Mouse (Mus musculus) forebrain, embryonic 11.5 days (tissue): ENCODE data around the gene Dio1. TPM values are rescaled to one million over a fixed set of nuclear protein-coding genes. Genes with fewer than 3 reads are reported as not detected.

Experiments
- ATAC-seq: fragments of 200-750 bp; cut with Nextera tagmentation; replicated peaks from 2 replicates; pipeline ENCODE4 v1.8.0; 2017; ENCODE audit warnings: moderate TSS enrichment; ENCODE audit not compliant: low FRiP score
- DNase-seq: peaks from one replicate; pipeline ENCODE4 v3.0.0-alpha.2; 2017; ENCODE audit warnings: low spot score
- H3K27ac ChIP-seq: fragments of 300-500 bp; sonication (generic); 2 replicates; pipeline ENCODE4 v1.5.1; 2014; ENCODE audit warnings: low read depth, low read length
- H3K27me3 ChIP-seq: fragments of 300-500 bp; sonication (generic); 2 replicates; pipeline ENCODE4 v1.6.1; 2014; ENCODE audit warnings: mild to moderate bottlenecking, low read length, mixed read lengths; ENCODE audit not compliant: control insufficient read depth, insufficient read depth
- H3K36me3 ChIP-seq: fragments of 300-500 bp; sonication (generic); 2 replicates; pipeline ENCODE4 v1.6.1; 2014; ENCODE audit warnings: mild to moderate bottlenecking, low read length, moderate library complexity, mixed read lengths; ENCODE audit not compliant: control insufficient read depth, insufficient read depth
- H3K4me1 ChIP-seq: fragments of 300-500 bp; sonication (generic); replicated peaks from 2 replicates; pipeline ENCODE4 v1.6.1; 2014; ENCODE audit warnings: low read length, mixed read lengths; ENCODE audit not compliant: control insufficient read depth, insufficient read depth
- H3K4me2 ChIP-seq: fragments of 300-500 bp; sonication (generic); 2 replicates; pipeline ENCODE4 v1.6.1; 2014; ENCODE audit warnings: low read depth, mild to moderate bottlenecking, low read length, moderate library complexity, mixed read lengths; ENCODE audit not compliant: severe bottlenecking
- H3K4me3 ChIP-seq: fragments of 300-500 bp; sonication (generic); 2 replicates; pipeline ENCODE4 v1.5.1; 2014; ENCODE audit warnings: low read depth, low read length
- H3K9ac ChIP-seq: fragments of 300-500 bp; sonication (generic); 2 replicates; pipeline ENCODE4 v1.6.1; 2014; ENCODE audit warnings: low read length
- H3K9me3 ChIP-seq: fragments of 300-500 bp; sonication (generic); 2 replicates; pipeline ENCODE4 v1.6.1; 2016; ENCODE audit warnings: low read length, mixed read lengths; ENCODE audit not compliant: control insufficient read depth
- WGBS: fragments of 180-500 bp; shearing (Covaris S2); extraction: QIAGEN DNeasy Blood & Tissue Kit; methylation state at CpG from one replicate; pipeline ENCODE4 v1.1.7; 2014; 5-methylcytosine and 5-hydroxymethylcytosine counted together
- polyA plus RNA-seq: library from polyadenylated mRNA; unstranded; fragments of >200 nt; fragmentation: Nextera tagmentation; extraction: Ambion mirVana; gene quantifications from 2 replicates; pipeline ENCODE4 v1.2.1, GENCODE M21; 2014

Dio1 gene
- not detected in 2 replicates for polyA plus RNA-seq

DNA sequence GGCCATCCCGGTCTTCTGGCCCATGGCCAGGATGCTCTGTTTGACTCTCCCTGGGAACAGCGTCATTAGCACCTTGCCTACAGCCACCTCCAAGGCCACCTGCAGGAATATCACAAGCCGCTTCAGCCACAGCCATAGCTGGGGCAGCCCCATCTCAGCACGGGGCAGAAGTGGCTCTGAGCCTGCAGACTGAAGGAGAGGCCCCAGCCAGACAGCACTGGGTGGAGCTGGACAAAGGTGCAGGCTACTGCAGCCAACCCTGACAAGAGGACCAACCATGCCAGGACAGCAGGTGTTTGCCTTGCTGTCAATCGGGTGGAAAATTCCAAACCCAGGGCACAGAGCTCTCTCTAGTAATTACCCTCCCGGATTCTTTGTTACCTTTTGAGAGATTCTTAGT lies at the start of gene Dio1:
Gene Dio1 (minus strand): TSS at position 204 of the 400 bp plus-strand sequence.
- WGBS = 57% methylated on average over 6 of the region's 6 CpGs
- DNase-seq (no peak), ATAC-seq (no peak)
- no peak within 1 kb of the TSS for H3K9ac ChIP-seq
- no peaks in the 10 kb centered on the region for H3K36me3 ChIP-seq
- H3K4me1 ChIP-seq = no peaks in the 10 kb centered on the region
- H3K9me3 ChIP-seq = no peaks in the 10 kb centered on the region
- no peaks in the 10 kb centered on the region for H3K27me3 ChIP-seq
- H3K4me3 ChIP-seq = no peak within 1 kb of the TSS
- no peak within 1 kb of the TSS for H3K4me2 ChIP-seq
- no peak within 1 kb of the TSS for H3K27ac ChIP-seq

GRCm38 (mm10) chr4:107354543-107354942 lies 47.6 kb upstream of the Dio1 start:
- H3K4me3 ChIP-seq = no peak overlapping the region
- H3K4me1 ChIP-seq = no peaks in the 10 kb centered on the region
- no peaks in the 10 kb centered on the region for H3K27me3 ChIP-seq
- DNase-seq (no peak), ATAC-seq (no peak)
- H3K9ac ChIP-seq = no peak overlapping the region
- H3K4me2 ChIP-seq = no peak overlapping the region
- no peaks in the 10 kb centered on the region for H3K9me3 ChIP-seq
- WGBS = 71% methylated on average over 4 of the region's 4 CpGs
- H3K27ac ChIP-seq = no peak overlapping the region
- H3K36me3 ChIP-seq = no peaks in the 10 kb centered on the region

- DNase-seq = no peak
- Histone ChIP-seq H3K4me3 (no peak overlapping the region), H3K27ac (no peak overlapping the region), H3K4me2 (no peak overlapping the region), H3K9ac (no peak overlapping the region), H3K4me1 (no peaks in the 10 kb centered on the region), H3K36me3 (no peaks in the 10 kb centered on the region), H3K9me3 (no peaks in the 10 kb centered on the region), H3K27me3 (no peaks in the 10 kb centered on the region)
- no peak for ATAC-seq
- WGBS = 85% methylated on average over 5 of the region's 5 CpGs
Observed at GRCm38 (mm10) chr4:107354126-107354525, 47.2 kb upstream of the Dio1 start.

GRCm38 (mm10) chr4:107353612-107354011 lies 46.6 kb upstream of the Dio1 start:
- Histone ChIP-seq H3K27ac (no peak overlapping the region), H3K4me1 (no peaks in the 10 kb centered on the region), H3K27me3 (no peaks in the 10 kb centered on the region), H3K9ac (no peak overlapping the region), H3K36me3 (no peaks in the 10 kb centered on the region), H3K9me3 (no peaks in the 10 kb centered on the region), H3K4me3 (no peak overlapping the region), H3K4me2 (no peak overlapping the region)
- DNase-seq (no peak), ATAC-seq (no peak)
- WGBS = 81% methylated on average over 3 of the region's 3 CpGs

- Histone ChIP-seq H3K4me1 (no peaks in the 10 kb centered on the region), H3K9ac (no peak overlapping the region), H3K9me3 (no peaks in the 10 kb centered on the region), H3K36me3 (no peaks in the 10 kb centered on the region), H3K27ac (no peak overlapping the region), H3K4me2 (no peak overlapping the region), H3K4me3 (no peak overlapping the region), H3K27me3 (no peaks in the 10 kb centered on the region)
- DNase-seq = no peak
- ATAC-seq = no peak
Observed at GRCm38 (mm10) chr4:107351368-107351767, 44.4 kb upstream of the Dio1 start.

- 67% methylated on average over 8 of the region's 8 CpGs for WGBS
Observed at GRCm38 (mm10) chr4:107349311-107350008, 42.5 kb upstream of the Dio1 start.

GRCm38 (mm10) chr4:107348529-107349310 lies 41.8 kb upstream of the Dio1 start:
- H3K4me1 ChIP-seq = no peaks in the 10 kb centered on the region
- no peaks in the 10 kb centered on the region for H3K36me3 ChIP-seq
- 84% methylated on average over 20 of the region's 20 CpGs for WGBS
- no peak overlapping the region for H3K27ac ChIP-seq
- no peak overlapping the region for H3K4me3 ChIP-seq
- DNase-seq = no peak
- H3K27me3 ChIP-seq = no peaks in the 10 kb centered on the region
- no peak overlapping the region for H3K4me2 ChIP-seq
- ATAC-seq = no peak
- H3K9ac ChIP-seq = no peak overlapping the region
- no peaks in the 10 kb centered on the region for H3K9me3 ChIP-seq

More at GRCm38 (mm10) chr4:107349311-107350008, 42.5 kb upstream of the Dio1 start:
- ATAC-seq = no peak
- Histone ChIP-seq H3K27me3 (no peaks in the 10 kb centered on the region), H3K4me3 (no peak overlapping the region), H3K36me3 (no peaks in the 10 kb centered on the region), H3K9me3 (no peaks in the 10 kb centered on the region), H3K4me1 (no peaks in the 10 kb centered on the region), H3K27ac (no peak overlapping the region), H3K9ac (no peak overlapping the region), H3K4me2 (no peak overlapping the region)
- no peak for DNase-seq

DNA sequence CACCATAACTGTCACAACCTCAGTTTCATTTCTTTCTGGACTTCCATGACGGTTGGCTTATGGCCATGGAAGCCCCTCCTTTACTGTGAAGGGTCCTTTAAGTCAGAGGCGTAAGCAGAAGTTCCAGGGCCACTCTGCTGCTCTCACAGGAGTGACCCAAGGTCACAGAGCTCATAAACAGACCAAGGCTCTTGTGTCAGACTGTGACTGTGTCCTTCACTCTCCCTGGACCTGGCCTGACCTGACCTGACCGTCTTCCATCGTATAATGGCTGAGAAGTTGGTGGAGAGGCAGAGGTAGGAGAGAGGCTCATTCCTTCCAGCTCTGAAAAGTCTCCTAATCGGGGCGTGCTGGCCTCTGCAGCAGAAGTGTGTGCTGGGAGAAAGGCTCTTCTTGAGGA lies 40.3 kb upstream of the Dio1 start:
- WGBS = 82% methylated on average over 6 of the region's 6 CpGs
- H3K27ac ChIP-seq = no peak overlapping the region
- H3K36me3 ChIP-seq = no peaks in the 10 kb centered on the region
- DNase-seq (no peak), ATAC-seq (no peak)
- no peaks in the 10 kb centered on the region for H3K4me1 ChIP-seq
- H3K27me3 ChIP-seq = no peaks in the 10 kb centered on the region
- no peak overlapping the region for H3K9ac ChIP-seq
- no peak overlapping the region for H3K4me3 ChIP-seq
- H3K9me3 ChIP-seq = no peaks in the 10 kb centered on the region
- no peak overlapping the region for H3K4me2 ChIP-seq
